Mouse (Mus musculus) liver (tissue): ENCODE measurements around the gene Mapk14.

ENCODE experiments used
- DNase-seq: peaks from one replicate; pipeline ENCODE4 v3.0.0-alpha.2; 2020; ENCODE audit warnings: mixed read lengths

The Mapk14 gene

DNA sequence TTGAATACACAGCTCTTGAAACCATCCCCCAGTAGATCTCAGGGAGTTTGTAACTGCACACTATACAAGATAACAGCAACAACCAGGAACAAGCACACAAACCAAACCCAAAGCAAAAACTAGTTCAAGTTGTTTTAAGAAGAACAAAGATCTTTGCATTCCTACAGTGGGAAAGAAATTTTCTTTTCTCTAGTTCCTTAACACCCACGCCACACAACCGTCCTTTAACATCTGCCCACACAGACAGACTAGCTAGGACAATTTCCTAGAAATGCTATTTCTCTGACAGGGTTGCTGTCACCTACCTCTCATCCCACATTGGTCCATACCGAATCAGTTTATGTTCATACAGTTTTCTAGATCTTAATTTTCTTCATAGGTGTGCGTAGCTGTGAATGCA, 105.9 kb downstream of the Mapk14 start:
- no peak for DNase-seq
